ENCODE assay signal across 8 mouse cellular contexts in the genomic region with DNA sequence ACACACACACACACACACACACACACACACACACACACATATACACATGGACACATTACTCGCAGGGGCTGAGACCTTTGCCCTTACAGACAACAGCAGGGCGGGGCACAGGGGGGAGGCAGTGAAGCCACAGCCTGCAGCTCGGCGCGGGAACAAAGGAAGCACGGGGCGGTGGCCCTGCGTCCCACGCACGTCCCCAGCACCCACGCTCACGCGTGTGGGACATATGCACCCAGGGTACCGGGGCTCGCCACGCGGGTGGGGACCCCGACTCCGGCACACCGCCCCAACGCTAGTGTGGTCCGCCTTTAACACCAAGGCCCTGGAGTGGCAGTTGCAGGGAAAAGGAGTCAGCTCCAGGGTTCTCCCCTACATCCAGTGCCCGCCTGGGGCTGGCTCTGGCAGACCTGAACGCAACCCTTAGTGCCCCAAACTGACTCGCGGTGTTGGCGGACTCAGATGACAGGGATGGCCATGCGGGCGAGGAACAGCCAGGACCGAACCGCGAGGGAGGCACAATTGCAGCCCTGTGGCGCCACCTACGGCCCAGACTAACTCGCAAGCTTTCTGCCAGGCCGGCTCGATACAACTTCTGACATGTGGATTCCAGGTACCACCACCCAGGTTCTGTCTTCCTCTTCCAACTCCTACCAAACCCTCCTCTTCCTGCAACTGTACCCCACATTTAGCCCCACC.
A peak's percentile ranks its signal among the peaks of the same experiment; 100 is the strongest.
DNase-seq lines count a peak whose midpoint lies in the region; ATAC-seq lines count a peak whose summit lies in the region.

No protein-coding gene starts in this region.

- no peaks in the 10 kb centered on the region for H3K27me3 ChIP-seq in hindbrain, embryonic 16.5 days (replicated peaks; ENCODE audit: control insufficient read depth, insufficient read depth, low read length)

- WGBS in hindbrain, embryonic 16.5 days, result 15% methylated on average over 34 of the region's 37 CpGs

- peak overlapping the region; percentile 36 for H3K4me3 ChIP-seq in hindbrain, embryonic 16.5 days (ENCODE audit: low read length)

- peaks cover 2% of the 10 kb centered on the region; the same call in 1 of the 2 replicates for H3K4me1 ChIP-seq in hindbrain, embryonic 16.5 days (ENCODE audit: control insufficient read depth, insufficient read depth, low read depth, low read length)

- no peaks in the 10 kb centered on the region for H3K9me3 ChIP-seq in hindbrain, embryonic 16.5 days (ENCODE audit: control insufficient read depth, low read length)

- peak overlapping the region; percentile 66 for H3K9ac ChIP-seq in hindbrain, embryonic 16.5 days (ENCODE audit: low read depth, low read length)

- H3K4me2 ChIP-seq in hindbrain, embryonic 16.5 days (ENCODE audit: low read length), result peak overlapping the region; percentile 72

- DNase-seq in NIH3T3 (ENCODE audit: low read depth), result peak; percentile 86
- DNase-seq in cerebellum, postnatal 10 days, result peak; percentile 97
- peak; percentile 84 for DNase-seq in gastrocnemius, adult 18-20 months (ENCODE audit: low spot score)
- DNase-seq in left cerebral cortex, adult 11 months (ENCODE audit: low spot score), result peak; percentile 51
- DNase-seq in lung, postnatal 36 days, result peak; percentile 92
- DNase-seq in retina, postnatal 1 day, result peak; percentile 83
- DNase-seq in thymus, postnatal 4 days, result peak; percentile 94

- ATAC-seq in hindbrain, embryonic 16.5 days, result peak; percentile 85

- H3K36me3 ChIP-seq in hindbrain, embryonic 16.5 days (ENCODE audit: control insufficient read depth, insufficient read depth, low read length), result no peaks in the 10 kb centered on the region

- H3K27ac ChIP-seq in hindbrain, embryonic 16.5 days (ENCODE audit: low read depth, low read length), result no peak overlapping the region
